Mouse (Mus musculus) liver, embryonic 14.5 days (tissue): ENCODE measurements at regions not wholly inside any gene's neighbourhood (a gene's known extent, or its start where the extent isn't known, plus 50 kb on each side); places are given as distances from the start of the nearest gene placed in this dataset.

Source experiments
- CTCF ChIP-seq: IDR thresholded peaks from 2 replicates; pipeline ENCODE4 v1.5.1; 2016; ENCODE audit warnings: antibody characterized with exemption, low read depth, control low read depth
- EP300 ChIP-seq: IDR thresholded peaks from 2 replicates; pipeline ENCODE4 v1.6.1; 2016; ENCODE audit warnings: antibody characterized with exemption, low read depth

- no peak for TF ChIP-seq CTCF
- TF ChIP-seq EP300 = no peak
Measured at GRCm38 (mm10) chr13:69069817-69070216, 70.5 kb upstream of the Adcy2 start.
